Mouse (Mus musculus) retina, postnatal 1 day (tissue): ENCODE measurements around the gene Sp9.

Source experiments
- DNase-seq: peaks from one replicate; pipeline ENCODE4 v3.0.0-alpha.2; 2012

Sp9 gene

GRCm38 (mm10) chr2:73271459-73272161, at the start of gene Sp9:
Gene Sp9 (plus strand): TSS chr2:73271925.
- peak; percentile 86 for DNase-seq

DNA sequence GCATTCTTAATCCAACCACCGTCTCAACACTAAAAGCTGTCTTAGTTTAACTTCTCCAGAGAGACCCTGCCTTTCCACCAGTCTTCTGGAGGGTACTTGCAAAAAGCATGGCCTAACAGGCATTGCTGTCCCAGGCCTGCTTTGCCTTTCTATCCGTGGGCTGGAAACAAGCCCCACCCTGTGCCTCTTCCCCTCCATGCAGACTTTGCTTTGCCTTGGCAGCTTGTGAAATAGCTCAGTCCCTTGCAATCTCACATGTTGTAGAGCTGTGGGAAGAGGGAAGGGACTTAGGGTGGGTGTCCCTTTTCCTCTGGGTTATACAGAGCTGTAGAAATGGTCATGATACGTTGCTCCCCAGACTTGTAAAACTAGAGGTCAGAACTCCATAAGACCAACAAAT, 40.6 kb upstream of the Sp9 start:
- DNase-seq, result no peak

GRCm38 (mm10) chr2:73241299-73241698, 30.4 kb upstream of the Sp9 start:
- DNase-seq, result no peak

GRCm38 (mm10) chr2:73248701-73249100, 23.0 kb upstream of the Sp9 start:
- DNase-seq, result no peak

DNA sequence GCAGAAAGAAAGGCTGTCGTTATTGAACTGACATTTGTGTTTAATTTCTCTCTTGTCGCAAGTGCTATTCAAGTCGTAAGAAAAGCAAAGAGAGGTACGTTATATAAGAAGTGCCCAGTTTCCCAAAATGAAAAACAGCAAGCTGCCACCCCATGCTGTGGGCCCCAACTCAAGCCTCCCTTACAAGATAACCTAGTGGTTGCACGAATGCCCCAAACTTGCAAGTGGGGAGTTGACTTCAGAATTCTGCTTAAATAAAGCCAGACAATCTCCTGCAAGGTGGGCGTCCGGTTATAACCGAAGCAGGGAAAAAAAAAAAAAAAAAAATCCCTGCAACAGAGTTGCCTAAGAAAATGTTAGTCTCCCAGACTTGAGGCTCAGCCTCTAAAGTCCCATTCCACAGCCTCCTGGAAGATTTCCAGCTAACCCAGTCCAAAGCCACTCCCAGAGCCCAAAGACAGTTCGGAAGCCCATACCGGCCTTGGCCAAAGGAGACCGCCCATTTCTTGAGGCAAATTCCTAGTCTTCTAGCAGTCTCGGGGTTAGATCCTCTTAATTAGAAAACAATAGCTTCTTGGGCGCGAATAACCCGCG, 8.5 kb upstream of the Sp9 start:
- no peak for DNase-seq

GRCm38 (mm10) chr2:73263794-73264610, 7.7 kb upstream of the Sp9 start:
- DNase-seq, result peak; percentile 53

DNA sequence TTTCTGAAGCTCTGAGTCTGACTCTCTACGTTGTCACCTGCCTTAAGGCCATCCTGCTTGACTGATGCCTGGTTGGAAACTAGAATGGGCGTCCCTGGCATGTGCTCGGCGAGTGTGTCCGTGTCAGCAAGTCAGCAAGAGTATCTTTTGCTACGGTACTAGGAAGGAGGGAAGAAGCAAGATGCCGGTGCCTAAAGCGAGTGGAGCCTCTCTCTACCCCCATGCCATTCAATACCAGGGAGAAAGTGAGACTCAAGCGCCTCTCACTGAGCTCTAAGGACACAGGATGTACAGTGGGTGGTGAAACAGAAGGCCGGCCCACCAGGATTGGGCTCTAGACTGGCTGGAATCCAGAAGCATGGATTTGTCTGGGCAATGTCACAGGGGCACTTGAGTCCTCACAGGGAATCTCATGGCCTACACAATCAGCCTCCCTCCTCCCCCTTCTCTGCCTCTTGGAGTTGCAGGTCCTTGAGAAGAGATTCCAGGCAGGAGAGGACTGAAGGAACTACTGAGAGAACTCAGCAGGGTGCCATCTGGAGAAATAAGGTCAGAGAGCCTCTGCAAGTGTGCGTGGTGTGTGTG, 7.0 kb upstream of the Sp9 start:
- DNase-seq, result peak; percentile 40

DNA sequence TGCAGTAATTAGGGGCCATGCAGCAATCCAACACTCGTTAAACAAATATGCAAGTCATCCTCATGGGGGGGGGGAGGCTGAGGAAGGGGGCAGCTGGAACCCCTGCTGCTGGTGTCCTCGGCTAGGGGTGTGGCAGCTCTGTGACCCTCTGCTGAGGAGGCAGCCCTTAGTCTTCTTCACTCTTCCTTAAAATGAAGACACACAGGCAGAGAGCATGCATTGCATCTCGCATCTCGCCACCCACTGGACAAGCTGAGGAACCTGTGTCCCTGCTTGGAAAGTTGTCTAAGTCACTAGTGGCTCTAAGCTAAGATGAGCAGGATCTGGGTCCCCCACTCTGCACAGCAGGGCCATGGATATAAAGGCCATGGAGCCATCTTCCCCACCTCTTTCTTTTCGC, 5.7 kb upstream of the Sp9 start:
- peak; percentile 37 for DNase-seq

- no peak for DNase-seq
Observed at GRCm38 (mm10) chr2:73266623-73267022, 5.1 kb upstream of the Sp9 start.

DNA sequence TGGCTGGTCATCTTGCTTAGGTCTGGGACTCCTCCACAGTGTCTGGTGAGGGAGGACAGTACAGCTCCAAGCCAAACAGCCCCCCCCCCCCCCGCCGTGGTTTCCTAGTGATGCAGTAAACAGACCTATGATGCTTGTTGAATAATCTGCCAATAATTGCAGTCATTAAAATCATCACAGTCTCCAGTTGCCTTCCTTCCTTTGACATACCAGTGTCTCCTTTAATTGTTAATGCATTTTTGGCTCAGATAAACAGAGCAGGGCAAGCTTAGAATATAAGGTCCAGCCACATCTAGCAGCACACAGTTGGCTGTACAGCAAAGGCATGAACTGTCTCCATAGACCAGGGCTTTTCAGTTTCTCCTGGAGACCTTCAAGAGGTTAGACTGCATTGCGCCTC, 4.5 kb upstream of the Sp9 start:
- DNase-seq, result peak; percentile 31

GRCm38 (mm10) chr2:73267818-73268217, 3.9 kb upstream of the Sp9 start:
- DNase-seq, result no peak

GRCm38 (mm10) chr2:73268281-73268680, 3.4 kb upstream of the Sp9 start:
- DNase-seq, result peak; percentile 32

- DNase-seq, result peak; percentile 15
Observed at GRCm38 (mm10) chr2:73268836-73269395, 2.8 kb upstream of the Sp9 start.

DNA sequence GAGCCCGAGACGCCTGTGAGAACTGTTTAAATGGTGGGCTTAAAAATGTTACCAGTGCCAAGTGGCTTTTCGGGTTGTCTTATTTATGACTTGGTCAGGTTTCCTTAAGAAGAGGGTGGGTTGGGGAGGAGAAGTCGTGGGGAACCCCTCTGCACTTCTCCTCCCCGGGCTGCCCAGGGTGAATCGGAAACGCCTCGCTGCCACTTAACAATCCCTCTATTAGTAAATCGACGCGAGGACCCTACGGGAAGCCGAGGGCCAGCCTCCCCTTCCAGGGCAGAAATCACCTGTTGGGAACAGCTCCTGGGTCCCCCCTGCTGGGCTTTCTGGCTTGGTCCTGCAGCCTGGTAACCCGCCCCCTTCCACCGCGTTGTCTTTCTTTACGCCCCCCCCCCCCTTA, 2.1 kb upstream of the Sp9 start:
- DNase-seq, result peak; percentile 24

DNA sequence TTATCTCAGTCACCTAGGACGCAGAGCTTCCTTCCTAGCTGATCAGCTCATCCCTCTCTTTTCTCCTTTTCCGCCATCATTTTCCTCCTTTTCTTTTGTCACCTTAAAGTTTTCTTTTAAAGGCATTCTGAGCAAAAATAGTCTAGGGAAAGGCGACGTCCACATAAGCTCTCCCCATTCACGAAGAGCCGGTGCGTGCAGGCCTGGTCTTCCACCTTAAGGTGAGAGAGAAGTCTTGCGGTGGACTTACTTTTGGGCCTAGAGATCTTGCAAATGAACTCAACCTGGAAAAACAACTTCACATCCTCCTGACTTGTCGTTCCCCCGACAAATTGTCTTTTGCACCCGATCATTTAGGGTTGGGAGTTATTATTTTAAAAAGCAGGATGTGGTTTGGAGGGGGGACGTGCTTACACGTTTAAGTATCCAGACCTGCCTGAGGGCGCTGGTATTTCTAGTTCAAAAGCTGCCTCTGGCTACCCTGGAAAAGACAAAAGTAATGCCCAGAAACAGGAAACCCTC, 1.6 kb upstream of the Sp9 start:
- DNase-seq, result no peak

DNA sequence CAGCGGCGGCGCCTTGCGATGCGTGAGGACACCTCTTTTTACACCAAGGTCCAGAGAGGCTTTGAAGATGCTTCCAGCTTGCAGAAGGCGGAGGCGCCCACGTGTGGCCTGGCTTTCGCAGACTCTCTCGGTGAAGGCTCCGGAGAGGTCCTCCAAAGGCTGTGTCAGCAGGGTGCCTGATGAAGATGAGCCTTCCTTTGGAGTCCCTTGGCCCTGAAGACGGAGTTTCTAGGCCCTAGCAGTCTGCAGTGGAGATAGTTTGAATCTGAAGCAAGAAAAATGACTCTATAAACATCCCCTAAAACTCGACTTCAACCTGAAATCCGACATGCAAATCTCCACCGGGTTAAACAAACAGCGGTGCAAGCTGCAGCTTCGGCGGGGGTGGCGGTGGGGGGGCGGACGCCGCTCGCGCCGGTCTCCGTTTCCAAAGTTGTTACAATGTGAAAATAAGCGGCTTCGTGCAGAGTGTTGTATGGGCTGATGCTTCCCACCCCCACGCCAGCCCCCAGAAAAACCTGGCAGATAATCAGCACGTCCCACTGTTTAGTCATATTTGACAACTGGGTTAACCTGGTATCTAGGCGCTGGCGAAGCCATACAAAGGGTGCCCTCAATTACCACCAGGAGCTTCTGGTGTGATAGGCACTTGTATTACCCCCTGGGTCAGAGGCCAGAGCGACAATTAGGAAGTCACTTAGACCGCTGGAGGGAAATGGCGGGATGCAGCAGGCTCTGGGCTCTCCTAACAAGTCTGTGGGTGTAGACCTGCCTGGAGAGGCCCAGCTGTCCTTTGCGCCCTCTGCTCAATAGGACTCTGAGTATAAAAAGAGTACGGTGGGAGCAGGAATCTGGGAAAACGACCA, 899 bp upstream of the Sp9 start:
- peak; percentile 58 for DNase-seq

- peak; percentile 44 for DNase-seq
Observed at GRCm38 (mm10) chr2:73272351-73273248, 875 bp downstream of the Sp9 start.

DNA sequence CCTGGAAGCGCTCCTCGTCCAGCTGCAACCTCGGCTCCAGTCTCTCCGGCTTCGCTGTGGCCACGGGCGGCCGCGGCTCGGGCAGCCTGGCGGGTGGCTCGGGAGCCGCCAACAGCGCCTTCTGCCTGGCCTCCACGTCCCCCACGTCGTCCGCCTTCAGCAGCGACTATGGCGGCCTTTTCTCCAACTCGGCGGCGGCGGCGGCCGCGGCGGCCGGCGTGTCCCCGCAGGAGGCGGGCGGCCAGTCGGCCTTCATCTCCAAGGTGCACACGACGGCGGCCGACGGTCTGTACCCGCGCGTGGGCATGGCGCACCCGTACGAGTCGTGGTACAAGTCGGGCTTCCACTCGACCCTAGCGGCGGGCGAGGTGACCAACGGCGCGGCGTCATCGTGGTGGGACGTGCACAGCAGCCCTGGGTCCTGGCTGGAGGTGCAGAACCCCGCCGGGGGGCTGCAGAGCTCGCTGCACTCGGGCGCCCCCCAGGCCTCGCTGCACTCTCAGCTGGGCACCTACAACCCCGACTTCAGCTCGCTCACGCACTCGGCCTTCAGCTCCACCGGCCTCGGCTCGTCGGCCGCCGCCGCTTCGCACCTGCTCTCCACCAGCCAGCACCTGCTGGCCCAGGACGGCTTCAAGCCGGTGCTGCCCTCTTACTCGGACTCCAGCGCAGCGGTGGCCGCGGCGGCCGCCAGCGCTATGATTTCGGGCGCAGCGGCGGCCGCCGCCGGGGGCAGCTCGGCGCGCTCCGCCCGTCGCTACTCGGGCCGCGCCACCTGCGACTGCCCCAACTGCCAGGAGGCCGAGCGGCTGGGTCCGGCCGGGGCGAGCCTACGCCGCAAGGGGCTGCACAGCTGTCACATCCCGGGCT, 1.8 kb downstream of the Sp9 start:
- peak; percentile 58 for DNase-seq

- peak; percentile 67 for DNase-seq
Observed at GRCm38 (mm10) chr2:73274119-73274920, 2.6 kb downstream of the Sp9 start.
